Mouse (Mus musculus) stomach, postnatal 0 days (tissue): ENCODE data around the gene Irf4.

Experiments used
- CTCF ChIP-seq: IDR thresholded peaks from 2 replicates; pipeline ENCODE4 v1.5.1; 2016; ENCODE audit warnings: antibody characterized with exemption, low read depth, mild to moderate bottlenecking, moderate library complexity
- EP300 ChIP-seq: optimal IDR thresholded peaks from 2 replicates; pipeline ENCODE3; 2016; ENCODE audit warnings: antibody characterized with exemption

DNA sequence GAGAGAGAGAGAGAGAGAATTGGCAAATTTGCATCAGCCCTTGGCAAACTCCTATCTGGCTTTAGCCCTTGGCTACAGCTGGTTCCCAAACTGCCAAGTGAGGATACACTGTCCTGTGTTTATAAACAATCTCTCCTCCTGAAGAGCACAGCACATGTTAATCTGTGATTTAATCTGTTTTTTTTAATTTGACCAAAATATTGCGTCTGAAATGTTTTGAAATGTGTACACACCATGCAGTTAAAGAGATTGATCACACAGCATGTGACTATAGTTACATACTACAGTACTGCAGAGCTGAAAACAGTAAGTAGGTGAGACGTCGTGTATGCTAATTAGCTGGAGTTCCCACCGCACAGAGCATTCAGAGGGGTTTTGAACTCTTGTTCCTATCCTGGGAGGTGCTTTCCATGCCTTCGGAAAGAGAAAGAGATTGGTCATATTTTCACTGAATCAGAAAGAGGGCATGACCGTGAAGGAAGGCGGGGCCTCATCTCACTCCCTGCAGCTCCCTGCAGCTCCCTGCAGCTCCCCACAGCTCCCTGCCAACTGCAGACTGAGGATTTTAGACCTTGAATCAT, 24.2 kb upstream of the Irf4 start:
- TF ChIP-seq CTCF (no peak), EP300 (no peak)
